Mouse (Mus musculus) thymus, postnatal 36 days (tissue): ENCODE measurements at regions not wholly inside any gene's neighbourhood (a gene's known extent, or its start where the extent isn't known, plus 50 kb on each side); places are given as distances from the start of the nearest gene placed in this dataset.
"Not testable (repeated sequence)": the region's sequence is repeated elsewhere in the genome, so short reads cannot be mapped to it uniquely, and the experiment has no call there.

ENCODE experiments used
- DNase-seq, 2 experiments: peaks; one replicate each; pipeline ENCODE4 v3.0.0; 2022; ENCODE audit warnings: mixed read lengths in 2 of 2

DNA sequence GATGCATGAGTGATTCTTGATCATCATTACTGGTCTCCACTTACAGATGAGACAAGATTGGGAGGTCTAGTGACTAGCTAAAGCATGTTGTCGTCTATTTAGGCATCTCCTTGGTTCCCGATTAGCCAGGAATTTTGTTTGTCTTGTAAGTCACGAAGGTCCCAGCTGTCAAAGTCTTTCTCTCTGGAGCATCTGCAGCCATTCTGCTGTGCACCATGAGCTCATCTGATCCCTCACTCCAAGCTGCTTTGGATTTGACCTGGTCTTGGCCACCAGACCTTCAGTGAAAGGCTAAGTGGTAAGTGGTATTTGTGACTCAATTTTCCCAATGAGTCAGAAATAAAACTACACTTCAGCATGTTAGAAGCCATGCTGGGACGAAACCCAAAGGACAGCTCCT, 53.3 kb upstream of the Creb5 start:
- no peak for DNase-seq

DNA sequence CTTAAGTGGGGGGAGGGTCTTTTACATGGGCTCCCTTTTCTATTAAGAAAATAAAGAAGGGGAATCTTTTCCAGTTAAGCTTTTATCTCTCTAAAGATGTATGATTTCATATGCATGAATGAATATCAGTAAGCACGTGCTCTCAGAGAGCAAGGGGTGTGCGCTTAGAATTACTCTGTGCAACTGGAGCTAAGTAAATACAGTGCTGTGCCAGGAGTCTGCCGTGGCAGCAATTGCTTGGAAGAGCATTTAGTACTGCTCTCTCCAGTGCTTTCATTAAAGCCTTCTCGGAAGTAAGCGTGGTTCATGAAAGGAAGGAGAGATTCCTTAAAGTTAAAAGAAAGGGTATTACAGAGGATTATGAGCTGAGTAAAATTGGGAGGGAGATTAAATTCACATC, 54.5 kb upstream of the Creb5 start:
- no peak for DNase-seq

DNA sequence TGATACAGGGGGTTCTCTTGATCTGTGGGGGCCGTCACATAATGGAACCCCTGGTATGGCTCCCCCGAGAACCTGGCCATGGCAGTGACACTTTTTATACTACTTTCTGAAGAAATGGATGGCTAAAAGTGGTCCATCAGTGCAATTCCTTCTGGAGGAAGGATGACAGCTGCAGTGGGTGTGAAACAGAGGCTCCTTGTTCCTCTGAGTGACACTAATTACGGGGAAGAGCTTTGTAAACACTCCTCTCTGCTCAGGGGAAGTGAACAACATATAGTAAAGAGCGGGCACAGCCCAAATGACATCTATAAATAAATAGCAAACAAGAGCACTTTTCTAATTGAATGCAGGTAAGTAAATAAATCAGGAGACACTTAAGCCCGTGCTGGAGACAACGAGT, 57.7 kb upstream of the Creb5 start:
- DNase-seq = no peak

DNA sequence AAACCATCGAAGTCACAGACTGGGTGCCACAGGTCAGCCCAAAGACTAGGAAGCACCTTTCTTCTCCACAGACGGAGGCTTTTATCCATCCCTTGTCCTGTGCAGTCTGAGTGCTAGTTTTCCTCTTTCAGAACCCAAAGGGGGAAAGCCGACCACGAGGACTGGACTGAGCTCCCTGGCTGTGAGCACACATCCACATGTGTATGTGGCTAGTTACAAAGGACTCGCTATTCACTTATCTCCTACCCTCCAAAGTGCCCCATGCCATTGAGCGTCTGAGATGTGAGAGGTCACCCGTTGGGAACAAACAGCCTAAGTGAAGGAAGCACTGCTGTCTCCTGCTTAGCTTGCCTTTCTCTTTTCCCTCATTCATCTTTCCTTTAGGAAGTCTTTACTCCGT, 65.0 kb upstream of the Creb5 start:
- no peak for DNase-seq

- no peak for DNase-seq
Observed at GRCm38 (mm10) chr6:53221668-53222005, 65.4 kb upstream of the Creb5 start.

- DNase-seq = no peak
Observed at GRCm38 (mm10) chr6:53220784-53221667, 66.0 kb upstream of the Creb5 start.

DNA sequence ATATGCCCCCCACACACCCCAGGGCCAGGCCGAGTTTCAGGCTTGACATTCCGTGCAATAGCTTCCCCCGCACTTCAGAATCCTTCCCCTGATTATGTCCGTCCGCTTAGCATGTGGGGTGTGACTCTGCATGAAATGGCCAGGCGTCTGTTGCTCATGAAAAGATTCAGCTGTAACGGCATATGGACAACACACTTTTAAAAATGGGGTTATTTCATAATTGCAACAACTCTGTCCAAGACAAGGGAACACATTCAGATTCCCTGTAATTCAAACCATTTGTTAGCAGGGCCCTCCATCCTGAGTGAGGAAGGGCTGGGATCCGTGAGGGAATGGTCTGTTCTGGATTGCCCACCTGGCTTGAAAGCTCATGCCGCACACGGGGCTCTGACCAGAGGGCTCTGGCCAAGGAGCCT, 68.2 kb upstream of the Creb5 start:
- DNase-seq = no peak

DNA sequence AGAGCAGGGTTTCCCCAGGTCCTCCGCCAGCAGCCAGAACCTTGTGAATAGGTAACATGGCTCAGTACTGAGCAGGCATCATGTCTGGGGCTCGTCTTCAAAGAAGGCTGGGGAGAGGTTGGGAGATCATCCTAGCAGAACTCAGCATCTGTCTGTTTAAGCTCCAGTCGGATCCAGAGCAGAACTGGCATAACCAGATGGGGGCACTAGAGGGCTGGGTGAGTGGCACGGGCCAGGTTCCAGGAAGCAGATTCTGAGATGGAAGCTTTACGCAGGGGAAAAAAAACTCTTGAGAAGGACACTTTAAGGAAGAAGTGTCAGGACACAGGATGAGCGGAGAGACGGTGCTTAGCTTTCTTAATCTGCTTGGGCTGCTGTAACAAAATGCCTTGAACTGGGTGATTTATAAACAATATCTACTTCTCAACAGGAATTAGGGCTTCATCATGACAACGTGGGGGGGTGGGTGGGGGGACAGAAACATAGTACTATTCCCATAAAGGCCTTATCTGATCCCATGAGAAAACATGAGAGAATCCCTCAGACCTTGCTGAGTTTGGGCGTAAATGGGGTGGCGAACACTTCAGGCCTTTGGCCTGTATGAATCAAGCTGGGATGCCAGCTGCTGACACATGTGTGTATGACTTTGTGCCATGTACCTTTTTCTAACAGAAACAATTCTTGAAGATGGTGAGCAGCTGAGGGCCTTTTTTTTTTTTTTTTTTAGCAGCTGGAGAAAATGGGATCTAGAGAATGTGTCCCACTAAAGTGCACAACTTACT, 69.6 kb upstream of the Creb5 start:
- peak; percentile 6 for DNase-seq

DNA sequence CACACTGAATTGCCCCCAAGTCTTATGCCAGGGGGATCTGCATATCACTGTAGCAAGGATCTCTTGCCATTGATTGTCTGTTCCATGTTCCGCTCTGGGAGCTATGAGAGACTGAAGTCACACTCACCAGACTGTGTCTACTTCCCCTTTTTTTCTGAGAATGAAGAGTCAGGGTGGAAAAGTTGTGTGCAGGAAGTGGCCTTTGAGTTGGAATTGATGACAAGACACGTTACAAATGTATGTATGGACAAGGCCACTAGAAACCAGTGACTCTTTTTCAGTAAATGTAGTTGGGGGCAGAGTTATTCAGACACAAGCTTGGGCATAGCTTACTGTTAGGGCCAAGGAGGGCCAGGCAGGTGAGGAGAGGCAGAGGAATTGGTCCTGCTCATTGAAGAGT, 70.4 kb upstream of the Creb5 start:
- no peak for DNase-seq

DNA sequence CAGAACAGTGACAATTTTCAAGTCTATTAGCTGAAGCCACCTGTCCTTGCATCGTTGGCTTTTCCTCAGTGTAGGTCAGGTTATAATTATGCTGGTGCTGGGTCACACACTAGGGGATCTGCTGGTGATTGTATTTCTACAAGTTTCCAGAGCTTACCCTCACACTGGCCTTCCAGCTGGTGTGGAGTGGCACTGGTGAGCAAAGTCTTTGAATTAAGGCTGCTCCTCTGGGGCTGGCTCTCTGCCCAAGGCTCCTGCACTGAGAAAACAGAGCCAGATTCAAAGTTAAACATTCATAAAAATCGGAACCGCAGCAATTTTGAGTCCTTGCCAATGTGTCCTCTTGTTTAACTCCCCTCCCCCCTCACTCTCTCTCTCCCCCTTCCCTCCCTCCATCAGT, 75.7 kb upstream of the Creb5 start:
- no peak for DNase-seq

- no peak for DNase-seq
Observed at GRCm38 (mm10) chr6:53209398-53209797, 77.7 kb upstream of the Creb5 start.

DNA sequence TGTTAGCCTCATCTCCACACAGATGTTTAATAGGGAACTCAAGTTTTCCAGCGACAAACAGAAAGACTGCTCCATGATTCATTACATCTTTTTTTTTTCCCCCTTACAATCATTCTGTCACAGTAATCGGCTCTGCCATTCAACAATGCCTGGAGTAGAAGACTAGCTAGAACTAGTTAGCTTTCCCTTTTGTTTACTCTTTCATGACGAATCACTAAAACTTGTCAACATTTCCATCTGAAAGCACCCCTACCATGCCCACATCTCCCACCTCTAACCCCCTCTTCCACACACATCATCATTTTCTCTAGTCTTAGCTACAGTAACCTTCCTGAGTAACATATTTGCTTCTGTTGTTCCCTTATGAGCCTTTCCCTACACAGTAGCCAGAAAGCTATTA, 78.6 kb upstream of the Creb5 start:
- DNase-seq = no peak

DNA sequence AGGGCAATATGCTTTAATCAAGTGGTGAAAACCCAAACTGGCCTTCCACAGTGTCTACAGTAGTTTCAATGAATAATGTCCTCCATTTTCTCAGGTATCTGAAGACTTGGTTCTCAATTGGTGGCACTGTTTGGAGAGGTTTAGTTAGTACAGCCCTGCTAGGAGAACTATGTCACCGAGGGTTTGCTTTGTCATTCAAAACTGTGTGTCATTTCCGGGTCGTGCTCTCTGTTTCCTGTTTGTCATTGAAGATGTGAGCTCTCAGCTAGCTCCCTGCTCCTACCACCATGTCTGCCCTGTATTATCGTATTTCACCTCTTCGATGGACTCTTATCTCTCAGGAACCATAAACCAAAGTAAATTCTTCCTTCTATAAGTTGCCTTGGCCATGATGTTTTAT, 79.3 kb upstream of the Creb5 start:
- no peak for DNase-seq

- no peak for DNase-seq
Observed at GRCm38 (mm10) chr6:53207361-53207760, 79.7 kb upstream of the Creb5 start.

- DNase-seq = no peak
Observed at GRCm38 (mm10) chr6:53201281-53201956, 85.7 kb upstream of the Creb5 start.

GRCm38 (mm10) chr6:53199474-53199873, 87.6 kb upstream of the Creb5 start:
- no peak for DNase-seq

GRCm38 (mm10) chr6:53182131-53182530, 104.9 kb upstream of the Creb5 start:
- not testable (repeated sequence) for DNase-seq

GRCm38 (mm10) chr6:53164423-53164841, 96.0 kb upstream of the Jazf1 start:
- no peak for DNase-seq

- no peak for DNase-seq
Observed at GRCm38 (mm10) chr6:53163091-53163490, 94.7 kb upstream of the Jazf1 start.

DNA sequence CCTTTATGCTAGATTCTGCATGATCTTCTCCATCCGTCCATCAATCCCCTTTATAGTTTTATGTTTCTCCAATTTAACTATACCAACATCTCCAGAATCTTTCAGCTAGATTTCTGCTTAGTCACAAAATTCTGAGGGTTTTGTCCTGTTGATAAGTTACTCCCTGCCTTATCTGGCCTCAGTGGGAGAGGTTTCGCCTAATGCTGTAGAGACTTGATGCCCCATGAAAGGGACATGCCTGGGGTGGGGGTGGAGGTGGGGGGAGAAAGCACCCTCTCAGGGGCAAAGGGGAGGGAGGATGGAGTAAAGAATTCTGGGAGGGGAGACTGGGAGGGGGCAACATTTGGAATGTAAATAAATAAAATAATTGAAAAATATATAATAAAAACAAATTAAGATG, 93.2 kb upstream of the Jazf1 start:
- no peak for DNase-seq

- DNase-seq = no peak
Observed at GRCm38 (mm10) chr6:53154621-53155020, 86.2 kb upstream of the Jazf1 start.

DNA sequence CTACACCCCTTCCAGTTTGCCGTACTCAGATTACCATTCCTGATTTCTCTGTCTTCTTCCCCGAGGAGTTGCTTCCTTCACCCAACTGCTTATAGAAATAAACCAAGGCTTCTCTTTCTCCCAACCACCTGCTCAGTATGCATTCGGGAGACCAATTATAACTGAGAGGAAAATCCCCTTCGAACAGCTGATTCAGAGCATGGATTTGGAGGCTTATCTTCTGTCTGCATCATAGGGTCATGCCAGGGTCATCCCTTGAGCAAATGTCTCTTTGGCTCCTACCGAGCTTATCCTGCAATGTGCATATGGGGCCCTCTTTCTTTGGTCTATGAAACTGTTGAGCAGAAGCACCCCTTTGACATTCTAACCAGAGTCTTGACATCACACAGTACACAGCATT, 79.0 kb upstream of the Jazf1 start:
- no peak for DNase-seq

DNA sequence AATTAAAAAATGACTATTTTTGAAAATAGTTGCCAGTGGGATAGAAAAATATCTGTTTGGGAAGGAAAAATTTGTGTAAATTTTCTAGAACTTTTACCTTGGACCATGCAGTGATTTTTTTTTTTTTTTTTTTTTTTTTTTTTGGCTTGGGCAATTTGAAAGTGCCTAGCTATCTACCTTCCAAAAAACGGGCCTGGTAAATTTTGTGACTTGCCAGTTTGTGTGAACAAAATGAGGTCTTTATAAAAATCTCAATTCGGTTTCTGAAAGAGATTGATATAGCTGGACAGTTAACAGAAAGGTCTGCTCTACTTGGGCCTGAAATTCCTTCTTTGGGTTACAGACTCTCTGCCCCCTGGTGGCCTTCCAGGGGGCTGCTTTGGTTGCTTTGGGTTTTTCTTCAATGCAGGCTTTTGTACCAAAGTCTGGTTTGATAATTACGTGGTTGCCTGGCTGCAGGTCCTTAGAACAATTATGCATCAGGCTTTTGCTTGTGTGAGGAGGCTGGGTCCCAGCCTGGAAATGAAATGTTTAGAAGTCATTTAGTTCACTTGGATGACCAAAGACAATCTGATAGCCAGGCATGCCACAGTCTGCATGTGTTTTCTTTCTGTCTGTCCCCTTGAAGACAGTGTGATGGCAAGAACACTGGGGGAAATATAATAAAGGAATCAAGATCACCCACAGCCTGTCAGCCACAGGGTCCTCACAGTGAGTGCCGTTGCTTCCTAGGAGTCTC, 75.6 kb upstream of the Jazf1 start:
- peak; percentile 8 to 10 for DNase-seq
